Mouse (Mus musculus) bone marrow, adult 2 months (tissue): Measurements from ENCODE around the gene Fzr1.

Experiments used
- CTCF ChIP-seq: fragments of 200-500 bp; IDR thresholded peaks from 2 replicates; pipeline ENCODE4 v1.5.1; 2011; ENCODE audit warnings: low read length, control low read depth; ENCODE audit not compliant: control insufficient read depth, insufficient read depth
- POLR2A ChIP-seq: fragments of 200-500 bp; IDR thresholded peaks from 2 replicates; pipeline ENCODE4 v1.6.1; 2011; ENCODE audit warnings: low read depth, mild to moderate bottlenecking, control low read depth, low read length, borderline replicate concordance; ENCODE audit not compliant: control insufficient read depth

- TF ChIP-seq POLR2A = no peak
- TF ChIP-seq CTCF = peak; percentile 79
Observed at GRCm38 (mm10) chr10:81341333-81341949, 36.9 kb downstream of the Fzr1 start.
